Mouse (Mus musculus) spleen, adult 2 months (tissue): ENCODE results near the gene Gm48552.

Experiments used
- CTCF ChIP-seq: fragments of 200-500 bp; IDR thresholded peaks from 2 replicates; pipeline ENCODE4 v1.5.1; 2011; ENCODE audit warnings: mild to moderate bottlenecking, inconsistent platforms; ENCODE audit not compliant: insufficient read depth, insufficient read length, insufficient replicate concordance; ENCODE audit errors: extremely low read depth
- POLR2A ChIP-seq: fragments of 200-500 bp; IDR thresholded peaks from 2 replicates; pipeline ENCODE4 v1.6.1; 2011; ENCODE audit warnings: low read depth, low read length, inconsistent platforms

GRCm38 (mm10) chr10:81365073-81365472, 23.7 kb upstream of the Gm48552 start:
- TF ChIP-seq POLR2A (no peak), CTCF (no peak)
